Mouse (Mus musculus) heart, embryonic 14.5 days (tissue): Measurements from ENCODE around the gene Catsper1. TPM values are rescaled to one million over a fixed set of nuclear protein-coding genes. Genes with fewer than 3 reads are reported as not detected.

Experiments used
- ATAC-seq: fragments of 200-750 bp; cut with Nextera tagmentation; 2 replicates; pipeline ENCODE4 v1.8.0; 2017; ENCODE audit warnings: low read depth, moderate TSS enrichment; ENCODE audit not compliant: insufficient number of reproducible peaks, insufficient read depth, low FRiP score
- H3K27ac ChIP-seq, 2 experiments: fragments of 200-500 bp in 1 of 2; fragments of 300-500 bp in 1 of 2; sonication (generic) in 1 of 2; replicated peaks in 1 of 2; 2 replicates each; pipeline ENCODE4 v1.5.1; 2012 to 2014; ENCODE audit warnings: low read depth in 2 of 2, low read length in 2 of 2, control low read depth in 1 of 2, mild to moderate bottlenecking in 1 of 2, mixed read lengths in 1 of 2; ENCODE audit not compliant: control insufficient read depth in 1 of 2, insufficient read depth in 1 of 2
- H3K27me3 ChIP-seq: fragments of 300-500 bp; sonication (generic); 2 replicates; pipeline ENCODE4 v1.6.1; 2014; ENCODE audit warnings: mild to moderate bottlenecking, low read length, control low read depth; ENCODE audit not compliant: control insufficient read depth, insufficient read depth
- H3K36me3 ChIP-seq: fragments of 300-500 bp; sonication (generic); 2 replicates; pipeline ENCODE4 v1.6.1; 2014; ENCODE audit warnings: mild to moderate bottlenecking, control low read depth, low read length, mixed read lengths; ENCODE audit not compliant: control insufficient read depth, insufficient read depth
- H3K4me1 ChIP-seq, 2 experiments: fragments of 200-500 bp in 1 of 2; fragments of 300-500 bp in 1 of 2; sonication (generic) in 1 of 2; 2 replicates each; pipeline ENCODE4 v1.6.1; 2012 to 2014; ENCODE audit warnings: low read length in 2 of 2, control low read depth in 1 of 2, mixed read lengths in 1 of 2; ENCODE audit not compliant: control insufficient read depth in 2 of 2, insufficient read depth in 2 of 2
- H3K4me2 ChIP-seq: fragments of 300-500 bp; sonication (generic); 2 replicates; pipeline ENCODE4 v1.6.1; 2014; ENCODE audit warnings: mild to moderate bottlenecking, low read length
- H3K4me3 ChIP-seq, 2 experiments: fragments of 200-500 bp in 1 of 2; fragments of 300-500 bp in 1 of 2; sonication (generic) in 1 of 2; 2 replicates each; pipeline ENCODE4 v1.5.1; 2012 to 2014; ENCODE audit warnings: low read length in 2 of 2, mild to moderate bottlenecking in 2 of 2, control low read depth in 1 of 2, low read depth in 1 of 2, moderate library complexity in 1 of 2; ENCODE audit not compliant: control insufficient read depth in 1 of 2, insufficient read depth in 1 of 2
- H3K9ac ChIP-seq: fragments of 300-500 bp; sonication (generic); 2 replicates; pipeline ENCODE4 v1.6.1; 2014; ENCODE audit warnings: mild to moderate bottlenecking, low read length
- H3K9me3 ChIP-seq: fragments of 300-500 bp; sonication (generic); 2 replicates; pipeline ENCODE4 v1.6.1; 2016; ENCODE audit warnings: low read length, control low read depth; ENCODE audit not compliant: control insufficient read depth
- WGBS: fragments of 180-500 bp; shearing (Covaris S2); extraction: QIAGEN DNeasy Blood & Tissue Kit; methylation state at CpG from one replicate; pipeline ENCODE4 v1.1.7; 2014; 5-methylcytosine and 5-hydroxymethylcytosine counted together
- polyA plus RNA-seq: library from polyadenylated mRNA; unstranded; fragments of >200 nt; fragmentation: Nextera tagmentation; extraction: Ambion mirVana; gene quantifications from 2 replicates; pipeline ENCODE4 v1.2.1, GENCODE M21; 2014

The Catsper1 gene
- polyA plus RNA-seq, 1 experiment from 2014 or later = not detected

DNA sequence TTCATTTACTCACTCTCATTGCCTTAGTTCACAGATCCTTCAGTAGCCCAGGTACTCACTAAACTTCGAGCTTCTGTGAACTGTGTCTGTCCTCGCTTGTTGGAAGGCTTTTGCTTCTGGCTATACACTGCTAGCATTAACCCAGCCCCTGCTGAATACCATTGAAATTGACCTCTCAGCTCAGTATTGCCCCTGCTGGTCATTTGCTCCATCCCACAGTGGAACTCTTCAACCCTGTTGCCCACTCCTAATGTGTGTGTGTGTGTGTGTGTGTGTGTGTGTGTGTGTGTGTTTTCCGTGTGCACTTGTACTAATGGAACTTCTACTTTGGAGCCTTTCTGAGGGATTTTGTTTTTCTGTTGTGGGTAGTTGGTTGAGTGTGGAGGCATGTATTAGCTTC is 35.4 kb downstream of the Catsper1 start:
- 89% methylated on average over 3 of the region's 3 CpGs for WGBS
- H3K4me1 ChIP-seq = peaks cover 6 to 10% of the 10 kb centered on the region in 2 experiments
- peaks cover 60% of the 10 kb centered on the region for H3K36me3 ChIP-seq
- H3K27me3 ChIP-seq = no peaks in the 10 kb centered on the region
- ATAC-seq = no peak
- H3K4me2 ChIP-seq = no peak overlapping the region
- no peak overlapping the region for H3K4me3 ChIP-seq
- no peak overlapping the region for H3K9ac ChIP-seq
- no peaks in the 10 kb centered on the region for H3K9me3 ChIP-seq
- no peak overlapping the region for H3K27ac ChIP-seq

GRCm38 (mm10) chr19:5372724-5373123 is 37.2 kb downstream of the Catsper1 start:
- ATAC-seq = no peak
- no peaks in the 10 kb centered on the region for H3K9me3 ChIP-seq
- no peak overlapping the region for H3K9ac ChIP-seq
- WGBS = 92% methylated on average over 7 of the region's 7 CpGs
- peaks cover 75% of the 10 kb centered on the region for H3K36me3 ChIP-seq
- peaks cover 6% of the 10 kb centered on the region in 2 experiments for H3K4me1 ChIP-seq
- no peak overlapping the region for H3K4me3 ChIP-seq
- H3K4me2 ChIP-seq = no peak overlapping the region
- no peak overlapping the region for H3K27ac ChIP-seq
- no peaks in the 10 kb centered on the region for H3K27me3 ChIP-seq

GRCm38 (mm10) chr19:5374177-5374576 is 38.6 kb downstream of the Catsper1 start:
- Histone ChIP-seq H3K4me1 (no peaks in the 10 kb centered on the region), H3K4me2 (no peak overlapping the region), H3K4me3 (no peak overlapping the region), H3K27ac (no peak overlapping the region), H3K36me3 (peaks cover 77% of the 10 kb centered on the region), H3K9me3 (no peaks in the 10 kb centered on the region), H3K9ac (no peak overlapping the region), H3K27me3 (no peaks in the 10 kb centered on the region)
- ATAC-seq = no peak
- 53% methylated on average over 4 of the region's 4 CpGs for WGBS

DNA sequence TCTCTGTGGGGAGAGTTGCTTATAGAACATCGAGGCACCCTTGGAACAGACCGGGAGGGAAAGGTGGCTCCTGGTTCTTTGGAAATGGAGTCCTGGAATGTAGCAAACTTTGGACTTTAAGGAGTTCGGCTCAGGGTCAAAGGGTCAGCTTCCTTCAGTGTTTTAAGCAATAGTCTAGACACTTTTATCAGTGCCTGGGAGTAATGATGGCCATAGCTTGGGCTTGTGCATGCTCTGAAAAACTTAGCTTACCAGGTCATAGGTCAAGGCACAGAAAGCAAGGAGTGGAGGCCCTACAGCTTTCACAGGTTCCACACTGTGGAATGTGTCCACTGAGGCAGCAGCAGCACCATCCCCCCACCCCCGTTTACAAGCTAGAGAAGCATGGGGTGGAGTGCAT is 39.2 kb downstream of the Catsper1 start:
- H3K27ac ChIP-seq = no peak overlapping the region
- 65% methylated on average over 4 of the region's 4 CpGs for WGBS
- no peak for ATAC-seq
- no peak overlapping the region for H3K4me3 ChIP-seq
- peaks cover 77% of the 10 kb centered on the region for H3K36me3 ChIP-seq
- H3K4me2 ChIP-seq = no peak overlapping the region
- no peak overlapping the region for H3K9ac ChIP-seq
- H3K27me3 ChIP-seq = no peaks in the 10 kb centered on the region
- no peaks in the 10 kb centered on the region for H3K4me1 ChIP-seq
- no peaks in the 10 kb centered on the region for H3K9me3 ChIP-seq

DNA sequence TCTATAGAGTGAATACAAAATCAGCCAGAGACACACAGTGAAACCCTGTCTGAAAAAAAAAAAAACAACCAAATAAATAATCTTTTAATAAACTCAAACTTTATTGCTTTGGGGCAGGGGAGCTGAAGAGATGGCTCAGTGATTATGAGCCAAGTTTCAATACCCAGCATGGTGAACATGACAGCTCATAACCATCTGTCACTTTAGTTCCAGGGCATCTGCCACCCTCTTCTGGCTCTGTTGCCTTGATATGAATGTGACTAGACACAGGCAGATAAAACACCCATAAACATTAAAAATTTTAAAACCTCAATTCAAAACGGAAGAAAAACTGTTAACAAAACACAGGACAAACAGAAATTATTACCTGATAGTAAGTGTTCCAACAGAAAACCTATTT is 41.9 kb downstream of the Catsper1 start:
- Histone ChIP-seq H3K4me1 (no peaks in the 10 kb centered on the region), H3K4me3 (no peak overlapping the region), H3K9me3 (no peaks in the 10 kb centered on the region), H3K9ac (no peak overlapping the region), H3K27ac (no peak overlapping the region), H3K4me2 (no peak overlapping the region), H3K36me3 (peaks cover 80% of the 10 kb centered on the region), H3K27me3 (no peaks in the 10 kb centered on the region)
- 88% methylated on average over 1 of the region's 1 CpGs for WGBS
- no peak for ATAC-seq

GRCm38 (mm10) chr19:5383326-5383725 is 47.8 kb downstream of the Catsper1 start:
- Histone ChIP-seq H3K4me3 (no peak overlapping the region), H3K9ac (no peak overlapping the region), H3K9me3 (no peaks in the 10 kb centered on the region), H3K4me1 (peaks cover 2 to 8% of the 10 kb centered on the region in 2 experiments; a peak in 2 of 4 replicates), H3K4me2 (no peak overlapping the region), H3K36me3 (peaks cover 75% of the 10 kb centered on the region), H3K27ac (no peak overlapping the region), H3K27me3 (no peaks in the 10 kb centered on the region)
- ATAC-seq = no peak
- WGBS = 92% methylated on average over 12 of the region's 12 CpGs

DNA sequence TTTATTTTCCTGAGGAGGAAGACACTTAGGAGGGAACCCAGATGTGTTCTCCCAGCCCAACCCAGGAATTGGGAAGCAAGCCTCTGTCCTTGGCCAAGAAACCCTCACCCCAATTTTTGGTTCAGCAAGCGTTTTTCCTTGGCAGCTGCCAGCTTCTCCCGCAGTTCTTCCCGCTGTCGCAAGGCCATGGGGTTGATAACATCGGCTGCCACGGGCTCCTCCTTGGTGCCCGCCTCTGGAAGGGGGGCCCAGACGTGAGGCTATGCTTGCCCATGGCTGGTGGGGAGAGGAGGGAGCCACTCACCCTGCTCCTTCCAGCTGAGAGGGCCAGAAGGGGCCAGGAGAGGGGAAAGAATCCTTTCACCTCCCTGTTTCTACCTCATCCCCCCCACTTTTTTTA is 49.2 kb downstream of the Catsper1 start:
- Histone ChIP-seq H3K36me3 (peaks cover 62% of the 10 kb centered on the region), H3K27ac (no peak overlapping the region), H3K4me1 (peaks cover 7 to 14% of the 10 kb centered on the region in 2 experiments), H3K4me3 (no peak overlapping the region), H3K4me2 (no peak overlapping the region), H3K9ac (no peak overlapping the region), H3K9me3 (no peaks in the 10 kb centered on the region), H3K27me3 (no peaks in the 10 kb centered on the region)
- 85% methylated on average over 8 of the region's 8 CpGs for WGBS
- ATAC-seq = no peak

DNA sequence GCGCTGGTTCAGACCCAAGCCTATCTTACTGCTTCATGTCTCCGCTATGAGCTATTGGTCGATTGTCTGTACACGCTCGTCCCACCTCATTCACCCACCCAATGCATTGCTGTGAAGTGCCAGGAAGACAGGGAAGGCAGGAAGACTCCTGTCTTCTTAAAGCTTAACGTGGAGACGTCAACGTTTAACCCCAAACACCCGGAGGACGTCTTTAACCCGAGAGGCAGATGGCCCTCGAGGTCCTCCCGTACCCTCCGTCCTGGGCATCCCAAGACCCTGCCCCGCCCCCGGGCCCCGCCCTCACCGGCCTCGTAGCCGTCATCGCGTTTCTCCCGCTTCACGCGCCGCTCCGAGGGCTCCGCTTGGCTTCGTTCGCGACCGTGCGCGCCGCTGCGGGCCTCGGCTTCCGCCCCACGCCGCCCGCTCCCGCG is 52.5 kb downstream of the Catsper1 start:
- Histone ChIP-seq H3K4me3 (peak overlapping the region; percentile 85 to 92), H3K27me3 (no peaks in the 10 kb centered on the region), H3K4me2 (peak overlapping the region; percentile 84), H3K36me3 (peaks cover 28% of the 10 kb centered on the region), H3K4me1 (peaks cover 19 to 33% of the 10 kb centered on the region in 2 experiments), H3K9me3 (no peaks in the 10 kb centered on the region), H3K27ac (peak overlapping the region; percentile 15 to 81; a peak in 3 of 4 replicates), H3K9ac (peak overlapping the region; percentile 89)
- 0 out of 2 replicates have a peak, but pooled peaks have one; percentile 36 for ATAC-seq
- under 1% methylated on average over 43 of the region's 43 CpGs for WGBS
